Mouse (Mus musculus) cerebellum, adult 2 months (tissue): ENCODE results near the gene Fv1.

Experiments
- CTCF ChIP-seq: fragments of 200-500 bp; IDR thresholded peaks from 2 replicates; pipeline ENCODE4 v1.5.1; 2011; ENCODE audit warnings: low read depth, mild to moderate bottlenecking, control low read depth, low read length, moderate library complexity, borderline replicate concordance; ENCODE audit not compliant: insufficient read depth
- POLR2A ChIP-seq: fragments of 200-500 bp; IDR thresholded peaks from 2 replicates; pipeline ENCODE4 v1.6.1; 2011; ENCODE audit warnings: low read length, control low read depth, borderline replicate concordance; ENCODE audit not compliant: insufficient read depth

GRCm38 (mm10) chr4:147888237-147888636 lies 19.5 kb downstream of the Fv1 start:
- TF ChIP-seq CTCF (no peak), POLR2A (no peak)
